Mouse (Mus musculus) mouse trophoblast stem cell (cell line): ENCODE results near the gene Babam2.

Experiments used
- in situ Hi-C, 2 experiments: fragments of 300-500 bp; cut with MseI, MboI; formaldehyde crosslinking; loops; 2 replicates in 1 of 2; 3 replicates in 1 of 2; pipeline ENCODE4 v1.15.1; 2025

The Babam2 gene

GRCm38 (mm10) chr5:32037546-32037945 lies 340.1 kb downstream of the Babam2 start:
- in situ Hi-C loops: no loop called here

GRCm38 (mm10) chr5:32038994-32039393 lies 341.5 kb downstream of the Babam2 start:
- in situ Hi-C loops: no loop called here

GRCm38 (mm10) chr5:32039511-32039910 lies 342.0 kb downstream of the Babam2 start:
- in situ Hi-C loops: no loop called here

GRCm38 (mm10) chr5:32043153-32043552 lies 345.7 kb downstream of the Babam2 start:
- in situ Hi-C loops: no loop called here

GRCm38 (mm10) chr5:32043996-32044395 lies 346.5 kb downstream of the Babam2 start:
- in situ Hi-C loops: no loop called here

GRCm38 (mm10) chr5:32051899-32052298 lies 354.4 kb downstream of the Babam2 start:
- in situ Hi-C loops: no loop called here

- in situ Hi-C loops: no loop called here
Measured at GRCm38 (mm10) chr5:32052467-32052866, 355.0 kb downstream of the Babam2 start.

GRCm38 (mm10) chr5:32053476-32053875 lies 356.0 kb downstream of the Babam2 start:
- in situ Hi-C loops: no loop called here

GRCm38 (mm10) chr5:32055676-32056075 lies 358.2 kb downstream of the Babam2 start:
- in situ Hi-C loops: no loop called here

GRCm38 (mm10) chr5:32056126-32056525 lies 358.6 kb downstream of the Babam2 start:
- in situ Hi-C loops: no loop called here

GRCm38 (mm10) chr5:32058481-32059253 lies 361.2 kb downstream of the Babam2 start:
- in situ Hi-C loops: no loop called here

- in situ Hi-C loops: no loop called here
Measured at GRCm38 (mm10) chr5:32059254-32059796, 361.8 kb downstream of the Babam2 start.

- in situ Hi-C loops: no loop called here
Measured at GRCm38 (mm10) chr5:32060485-32060884, 363.0 kb downstream of the Babam2 start.

- in situ Hi-C loops: no loop called here
Measured at GRCm38 (mm10) chr5:32061854-32062253, 364.4 kb downstream of the Babam2 start.

GRCm38 (mm10) chr5:32064341-32065105 lies 367.0 kb downstream of the Babam2 start:
- in situ Hi-C loops: no loop called here

- in situ Hi-C loops: no loop called here
Measured at GRCm38 (mm10) chr5:32066015-32066734, 368.7 kb downstream of the Babam2 start.

GRCm38 (mm10) chr5:32066839-32067238 lies 369.4 kb downstream of the Babam2 start:
- in situ Hi-C loops: no loop called here

GRCm38 (mm10) chr5:32068616-32069015 lies 371.1 kb downstream of the Babam2 start:
- in situ Hi-C loops: no loop called here

GRCm38 (mm10) chr5:32069096-32069495 lies 371.6 kb downstream of the Babam2 start:
- in situ Hi-C loops: no loop called here

GRCm38 (mm10) chr5:32069566-32070169 lies 372.2 kb downstream of the Babam2 start:
- in situ Hi-C loops: no loop called here

- in situ Hi-C loops: no loop called here
Measured at GRCm38 (mm10) chr5:32070781-32071180, 373.3 kb downstream of the Babam2 start.

GRCm38 (mm10) chr5:32071314-32071713 lies 373.8 kb downstream of the Babam2 start:
- in situ Hi-C loops: no loop called here
